Mouse (Mus musculus) ES-E14 (cell line): Measurements from ENCODE around the gene Dusp12. TPM values are rescaled to one million over a fixed set of nuclear protein-coding genes. Genes with fewer than 3 reads are reported as not detected.

Experiments
- DNase-seq: peaks from one replicate; pipeline ENCODE4 v3.0.0-alpha.2; 2013; ENCODE audit warnings: low read depth, low spot score
- H3K27ac ChIP-seq: 2 replicates; pipeline ENCODE4 v1.5.1; 2012; ENCODE audit warnings: low read depth, mild to moderate bottlenecking, low read length, moderate library complexity, mixed read lengths; ENCODE audit not compliant: poor library complexity, insufficient read depth, severe bottlenecking
- H3K36me3 ChIP-seq: 2 replicates; pipeline ENCODE4 v1.6.1; 2012; ENCODE audit warnings: mild to moderate bottlenecking, low read length, moderate library complexity, mixed read lengths; ENCODE audit not compliant: control insufficient read depth, poor library complexity, insufficient read depth, severe bottlenecking
- H3K4me1 ChIP-seq, 2 experiments: fragments of 150-350 bp in 1 of 2; sonication (generic) in 1 of 2; 2 replicates each; pipeline ENCODE4 v1.6.1; 2012; ENCODE audit warnings: low read length in 2 of 2, mild to moderate bottlenecking in 1 of 2, mixed read lengths in 1 of 2; ENCODE audit not compliant: control insufficient read depth in 2 of 2, insufficient read depth in 2 of 2, poor library complexity in 1 of 2
- H3K4me3 ChIP-seq, 2 experiments: fragments of 150-350 bp in 1 of 2; sonication (generic) in 1 of 2; 2 replicates each; pipeline ENCODE4 v1.5.1; 2012; ENCODE audit warnings: low read length in 2 of 2, low read depth in 1 of 2, mild to moderate bottlenecking in 1 of 2, mixed read lengths in 1 of 2; ENCODE audit not compliant: insufficient read depth in 1 of 2, poor library complexity in 1 of 2, severe bottlenecking in 1 of 2
- H3K9ac ChIP-seq: 2 replicates; pipeline ENCODE4 v1.6.1; 2012; ENCODE audit warnings: low read depth, mild to moderate bottlenecking, low read length, mixed read lengths; ENCODE audit not compliant: poor library complexity, insufficient read depth, severe bottlenecking
- H3K9me3 ChIP-seq: fragments of 150-350 bp; sonication (generic); 2 replicates; pipeline ENCODE4 v1.6.1; 2012; ENCODE audit warnings: low read depth, mild to moderate bottlenecking, low read length; ENCODE audit not compliant: control insufficient read depth, insufficient read depth
- CHD2 ChIP-seq: IDR thresholded peaks from 2 replicates; pipeline ENCODE4 v1.6.1; 2014; ENCODE audit warnings: mild to moderate bottlenecking, low read depth, low read length, inconsistent platforms
- HCFC1 ChIP-seq: IDR thresholded peaks from 2 replicates; pipeline ENCODE4 v1.6.1; 2012; ENCODE audit warnings: low read length, inconsistent platforms, borderline replicate concordance; ENCODE audit not compliant: insufficient read depth
- MAFK ChIP-seq: IDR thresholded peaks from 2 replicates; pipeline ENCODE4 v1.6.1; 2014; ENCODE audit warnings: mild to moderate bottlenecking, low read depth, low read length, inconsistent platforms; ENCODE audit not compliant: insufficient read depth
- ZC3H11A ChIP-seq: IDR thresholded peaks from 2 replicates; pipeline ENCODE4 v1.6.1; 2012; ENCODE audit warnings: low read depth, mild to moderate bottlenecking, inconsistent platforms, low read length, borderline replicate concordance
- ZNF384 ChIP-seq: IDR thresholded peaks from 2 replicates; pipeline ENCODE4 v1.6.1; 2012; ENCODE audit warnings: low read depth, low read length, inconsistent platforms
- in situ Hi-C, 2 experiments: fragments of 600-800 bp; cut with MboI; formaldehyde crosslinking; loops; one replicate each; pipeline ENCODE4 v1.15.1; 2025; ENCODE audit warnings: low sequenced_read_pairs in 2 of 2, inconsistent platforms in 1 of 2; ENCODE audit not compliant: unreplicated experiment in 2 of 2
- total RNA-seq: library from RNA; depleted of rRNA; stranded (reverse); fragments of 300-350 nt; gene quantifications from 2 replicates; pipeline ENCODE4 v1.2.3, GENCODE M21; 2012

Dusp12 gene
- total RNA-seq, 1 experiment, result 47.6 TPM

- no peak for TF ChIP-seq CHD2
- TF ChIP-seq MAFK, result no peak
- TF ChIP-seq ZNF384, result no peak
- TF ChIP-seq HCFC1, result no peak
- no peak for TF ChIP-seq ZC3H11A
- in situ Hi-C loops, result no loop called here
- no peak for DNase-seq
- Histone ChIP-seq H3K4me3 (peak overlapping the region; percentile 61 to 68), H3K9me3 (no peaks in the 10 kb centered on the region), H3K36me3 (no peaks in the 10 kb centered on the region), H3K9ac (no peak overlapping the region), H3K27ac (no peak overlapping the region), H3K4me1 (peaks cover 2% of the 10 kb centered on the region in 2 experiments; a peak in 1 of 4 replicates)
Observed at GRCm38 (mm10) chr1:170908341-170908740, 23.0 kb upstream of the Dusp12 start.

DNA sequence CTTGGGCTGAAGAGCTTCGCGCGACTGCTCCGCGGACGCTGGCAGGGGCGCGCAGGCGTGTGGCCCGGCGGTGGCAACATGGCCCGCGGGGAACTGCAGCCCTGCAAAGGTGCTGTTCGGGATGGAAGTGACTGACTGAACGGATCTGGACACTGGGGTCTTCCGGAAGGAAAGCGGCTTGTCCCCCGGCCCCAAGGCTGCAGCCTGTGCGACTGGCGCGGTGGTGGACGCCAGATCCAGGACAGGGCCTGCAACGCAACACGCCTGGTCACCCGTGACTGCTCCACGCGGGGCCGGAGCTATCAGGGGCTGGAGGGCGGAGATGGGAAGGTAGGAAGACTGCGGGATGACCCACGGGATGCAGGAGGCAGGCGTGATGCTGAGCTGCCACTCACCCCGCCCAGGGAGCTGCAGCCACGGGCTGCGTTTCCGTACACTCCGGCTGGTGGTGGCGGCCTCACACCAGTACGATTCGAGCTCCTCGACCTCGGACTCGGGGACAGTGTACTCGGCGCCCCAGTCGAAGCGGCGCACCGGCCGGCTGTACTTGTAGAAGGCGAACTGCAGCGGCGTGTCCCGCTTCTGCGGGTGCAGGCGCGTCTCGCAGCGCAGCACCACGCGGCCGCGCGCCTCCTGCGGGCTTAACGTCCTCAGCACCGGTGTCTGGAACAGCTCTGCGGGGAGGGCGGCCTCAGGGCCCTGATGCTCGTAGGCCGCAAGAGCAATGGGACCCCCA lies 22.3 kb upstream of the Dusp12 start:
- Histone ChIP-seq H3K4me3 (peak overlapping the region; percentile 61 to 68; a peak in 3 of 4 replicates), H3K27ac (no peak overlapping the region), H3K36me3 (no peaks in the 10 kb centered on the region), H3K4me1 (peaks cover 2% of the 10 kb centered on the region in 2 experiments; a peak in 1 of 4 replicates), H3K9ac (peak overlapping the region; percentile 49), H3K9me3 (no peaks in the 10 kb centered on the region)
- TF ChIP-seq ZNF384, result no peak
- DNase-seq, result no peak
- in situ Hi-C loops, result no loop called here

GRCm38 (mm10) chr1:170907111-170907455 lies 21.7 kb upstream of the Dusp12 start:
- no peaks in the 10 kb centered on the region for H3K36me3 ChIP-seq
- H3K9me3 ChIP-seq, result no peaks in the 10 kb centered on the region
- in situ Hi-C loops, result no loop called here
- no peak overlapping the region for H3K27ac ChIP-seq
- no peak for DNase-seq
- TF ChIP-seq ZNF384 (no peak), CHD2 (no peak), MAFK (no peak), HCFC1 (no peak), ZC3H11A (no peak)
- H3K4me3 ChIP-seq, result peak overlapping the region; percentile 61 to 68; a peak in 3 of 4 replicates
- H3K4me1 ChIP-seq, result peaks cover 2 to 4% of the 10 kb centered on the region in 2 experiments; a peak in 1 of 4 replicates
- H3K9ac ChIP-seq, result no peak overlapping the region; the same call in 1 of the 2 replicates

- H3K4me3 ChIP-seq, result no peak overlapping the region
- no peak for TF ChIP-seq HCFC1
- TF ChIP-seq MAFK, result no peak
- no peak for TF ChIP-seq ZNF384
- TF ChIP-seq ZC3H11A, result no peak
- TF ChIP-seq CHD2, result no peak
Observed at GRCm38 (mm10) chr1:170903485-170903884, 18.1 kb upstream of the Dusp12 start.

More at GRCm38 (mm10) chr1:170903485-170903884, 18.1 kb upstream of the Dusp12 start:
- no peak overlapping the region for H3K9ac ChIP-seq
- peaks cover 2 to 3% of the 10 kb centered on the region in 2 experiments; a peak in 1 of 4 replicates for H3K4me1 ChIP-seq
- no peaks in the 10 kb centered on the region for H3K9me3 ChIP-seq
- in situ Hi-C loops, result no loop called here
- no peak for DNase-seq
- H3K27ac ChIP-seq, result no peak overlapping the region
- no peaks in the 10 kb centered on the region for H3K36me3 ChIP-seq
